9 mouse cellular contexts compared by ENCODE assay signal in genomic region chr2:141288494-141288893, GRCm38 (mm10).
DNase-seq lines count a peak whose midpoint lies in the region; ATAC-seq and TF ChIP-seq lines count a peak whose summit lies in the region.
"Had no signal": no experiment of that assay in that cellular context is flagged by ENCODE, and none has a peak within 500 bp of the region (broad histone marks: within the 10 kb centered on the region; RNA-seq: fewer than 3 reads in every experiment).

No protein-coding gene starts in this region.

- peak; percentile 96 for DNase-seq in heart, adult 11 months
- DNase-seq in heart, postnatal 10 days: peak; percentile 39 to 44
- DNase-seq in kidney, postnatal 14 days: peak; percentile 69
- DNase-seq in midbrain, embryonic 10.5 days (ENCODE audit: low spot score): no peak
- no peak for DNase-seq in cerebellum, adult 9-10 months
- no peak for DNase-seq in gastrocnemius, postnatal 14 days

- no peak overlapping the region for H3K4me3 ChIP-seq in heart, embryonic 11.5 days (ENCODE audit: low read depth, low read length)
- peak overlapping the region; percentile 32; the same call in 1 of the 2 replicates for H3K4me3 ChIP-seq in small intestine, adult 2 months (ENCODE audit: low read depth, low read length)
- H3K4me3 ChIP-seq in midbrain, embryonic 10.5 days: no peak overlapping the region

- peaks cover 11% of the 10 kb centered on the region for H3K4me1 ChIP-seq in heart, embryonic 11.5 days (ENCODE audit: control insufficient read depth, insufficient read depth, low read length)
- H3K4me1 ChIP-seq in small intestine, adult 2 months (ENCODE audit: control insufficient read depth, insufficient read depth, insufficient read length, low read length): peaks cover 7% of the 10 kb centered on the region; the same call in 1 of the 2 replicates
- H3K4me1 ChIP-seq in midbrain, embryonic 10.5 days: peaks cover 4% of the 10 kb centered on the region

- WGBS in heart, embryonic 11.5 days (ENCODE audit: insufficient replicate concordance): 50% methylated on average over 7 of the region's 7 CpGs
- WGBS in small intestine, adult 2 months: 13% methylated on average over 7 of the region's 7 CpGs
- WGBS in midbrain, embryonic 10.5 days: 72% methylated on average over 7 of the region's 7 CpGs

- no peaks in the 10 kb centered on the region for H3K36me3 ChIP-seq in heart, embryonic 11.5 days (ENCODE audit: control insufficient read depth, insufficient read depth, low read length)
- no peaks in the 10 kb centered on the region for H3K36me3 ChIP-seq in small intestine, adult 2 months (ENCODE audit: control insufficient read depth, insufficient read depth, low read length)
- H3K36me3 ChIP-seq in midbrain, embryonic 10.5 days: no peaks in the 10 kb centered on the region

- no peaks in the 10 kb centered on the region for H3K9me3 ChIP-seq in heart, embryonic 11.5 days (replicated peaks; ENCODE audit: control insufficient read depth, low read length)
- H3K9me3 ChIP-seq in midbrain, embryonic 10.5 days (replicated peaks): no peaks in the 10 kb centered on the region

- ATAC-seq in heart, embryonic 11.5 days (replicated peaks; ENCODE audit: insufficient number of reproducible peaks, low FRiP score, low TSS enrichment): no peak

- no peak overlapping the region for H3K27ac ChIP-seq in heart, embryonic 11.5 days (ENCODE audit: low read depth, low read length)
- peak overlapping the region; percentile 95 for H3K27ac ChIP-seq in small intestine, adult 2 months (ENCODE audit: insufficient read depth, low read depth, low read length)
- no peak overlapping the region for H3K27ac ChIP-seq in midbrain, embryonic 10.5 days (replicated peaks)
- H3K27ac ChIP-seq: macrophage had no signal

- H3K9ac ChIP-seq in heart, embryonic 11.5 days (ENCODE audit: low read depth, low read length): no peak overlapping the region

- no peak for TF ChIP-seq CTCF in small intestine, adult 2 months (IDR thresholded peaks at IDR 0.05; ENCODE audit: extremely low read depth, insufficient read length, insufficient replicate concordance, low read depth, low read length)

- no peak overlapping the region for H3K4me2 ChIP-seq in heart, embryonic 11.5 days

- TF ChIP-seq POLR2A in small intestine, adult 2 months (IDR thresholded peaks at IDR 0.05; ENCODE audit: low read depth, low read length): no peak

- no peaks in the 10 kb centered on the region for H3K27me3 ChIP-seq in heart, embryonic 11.5 days (ENCODE audit: control insufficient read depth, insufficient read depth, low read length)
- H3K27me3 ChIP-seq in small intestine, adult 2 months (ENCODE audit: control insufficient read depth, insufficient read depth, low read length): no peaks in the 10 kb centered on the region
- no peaks in the 10 kb centered on the region for H3K27me3 ChIP-seq in midbrain, embryonic 10.5 days (ENCODE audit: low read depth, poor library complexity, severe bottlenecking)

- intact Hi-C loops in heart, postnatal 10 days (cut with DNase I): no loop called here
- intact Hi-C loops in gastrocnemius, postnatal 14 days (cut with DNase I; ENCODE audit: low total_unique reads): no loop called here

Comparison
In these comparisons a context has a peak if more than half of its experiments do, and no peak if none do; other contexts are left out.
1. DNase-seq: peak in heart, adult 11 months (single experiment), heart, postnatal 10 days (2 of 2) and kidney, postnatal 14 days (single experiment); none in midbrain, embryonic 10.5 days (single experiment), cerebellum, adult 9-10 months (single experiment) and gastrocnemius, postnatal 14 days (single experiment).